ENCODE assay signal across 18 mouse cellular contexts in genomic region chr11:51768296-51768695, GRCm38 (mm10). TPM values are rescaled to one million over a fixed set of nuclear protein-coding genes. Genes with fewer than 3 reads are reported as not detected.
A peak's percentile ranks its signal among the peaks of the same experiment; 100 is the strongest.
DNase-seq lines count a peak whose midpoint lies in the region; ATAC-seq and TF ChIP-seq lines count a peak whose summit lies in the region.
"Had no signal": no experiment of that assay in that cellular context is flagged by ENCODE, and none has a peak within 500 bp of the region (broad histone marks: within the 10 kb centered on the region; RNA-seq: fewer than 3 reads in every experiment).

No protein-coding gene starts in this region.

- no peak for TF ChIP-seq CTCF in testis, adult 2 months (IDR thresholded peaks at IDR 0.05; ENCODE audit: control insufficient read depth, insufficient read depth, insufficient replicate concordance, low read depth, low read length)

- H3K27me3 ChIP-seq in testis, adult 2 months (ENCODE audit: control insufficient read depth, insufficient read depth, low read length) = no peaks in the 10 kb centered on the region
- H3K27me3 ChIP-seq in liver, embryonic 15.5 days = no peaks in the 10 kb centered on the region
- H3K27me3 ChIP-seq: limb, embryonic 12.5 days; neural tube, embryonic 15.5 days; stomach, embryonic 15.5 days had no signal

- H3K9ac ChIP-seq in liver, embryonic 15.5 days = no peak overlapping the region
- H3K9ac ChIP-seq: hindbrain, embryonic 14.5 days; limb, embryonic 12.5 days; neural tube, embryonic 15.5 days; stomach, embryonic 15.5 days had no signal

- peak overlapping the region; percentile 23 for H3K4me2 ChIP-seq in liver, embryonic 15.5 days
- H3K4me2 ChIP-seq: hindbrain, embryonic 14.5 days; limb, embryonic 12.5 days; neural tube, embryonic 15.5 days; stomach, embryonic 15.5 days had no signal

- H3K4me3 ChIP-seq in testis, adult 2 months (ENCODE audit: control insufficient read depth, low read depth, low read length) = no peak overlapping the region
- H3K4me3 ChIP-seq in liver, embryonic 15.5 days (replicated peaks) = no peak overlapping the region
- H3K4me3 ChIP-seq: limb, embryonic 12.5 days; neural tube, embryonic 15.5 days; stomach, embryonic 15.5 days had no signal

- peak; percentile 64 for ATAC-seq in liver, embryonic 15.5 days (ENCODE audit: insufficient read depth)

- H3K4me1 ChIP-seq in testis, adult 2 months (ENCODE audit: control insufficient read depth, insufficient read depth, low read length) = no peaks in the 10 kb centered on the region
- H3K4me1 ChIP-seq in liver, embryonic 15.5 days (replicated peaks) = peaks cover 40% of the 10 kb centered on the region

- DNase-seq in kidney, adult 18-20 months = peak; percentile 25
- DNase-seq in kidney, postnatal 10 days = no peak
- DNase-seq in testis, postnatal 14 days (ENCODE audit: low spot score) = no peak
- no peak for DNase-seq in right cerebral cortex, postnatal 36 days (ENCODE audit: low spot score in 2 of 2)
- DNase-seq in retina, embryonic 14.5 days (ENCODE audit: low spot score) = no peak
- DNase-seq: adrenal gland, adult 8-10 months; cerebellum, adult 8-10 months; layer of hippocampus, postnatal 36 days; lung, postnatal 10 days; retina, postnatal 1 day; spleen, adult 18-20 months had no signal

- H3K9me3 ChIP-seq in liver, embryonic 15.5 days (replicated peaks) = no peaks in the 10 kb centered on the region
- H3K9me3 ChIP-seq: G1E; limb, embryonic 12.5 days; neural tube, embryonic 15.5 days; stomach, embryonic 15.5 days had no signal

- 50% methylated on average over 5 of the region's 5 CpGs for WGBS in liver, embryonic 15.5 days (ENCODE audit: insufficient replicate concordance)

- H3K36me3 ChIP-seq in testis, adult 2 months (ENCODE audit: control insufficient read depth, insufficient read depth, low read length) = no peaks in the 10 kb centered on the region
- peaks cover 3% of the 10 kb centered on the region; the same call in 1 of the 2 replicates for H3K36me3 ChIP-seq in liver, embryonic 15.5 days (replicated peaks)
- H3K36me3 ChIP-seq: neural tube, embryonic 15.5 days; stomach, embryonic 15.5 days had no signal

- no peak for TF ChIP-seq POLR2A in testis, adult 2 months (IDR thresholded peaks at IDR 0.05; ENCODE audit: control insufficient read depth, low read depth, low read length)

- peak overlapping the region; percentile 6; the same call in 1 of the 2 replicates for H3K27ac ChIP-seq in testis, adult 2 months (ENCODE audit: control insufficient read depth, insufficient read depth, low read depth, low read length)
- peak overlapping the region; percentile 80 for H3K27ac ChIP-seq in liver, embryonic 15.5 days (replicated peaks)
- H3K27ac ChIP-seq: hindbrain, embryonic 14.5 days; limb, embryonic 12.5 days; neural tube, embryonic 15.5 days; stomach, embryonic 15.5 days had no signal

RNA-seq across cellular contexts. Expression of gene Sar1b, which starts 4.8 kb away (rescaled TPM):
- 11.8 and 14.9 TPM in 2 replicates for polyA plus RNA-seq in testis, adult 2 months (2012; rRNA removed)
- polyA plus RNA-seq in liver, embryonic 15.5 days (2015; fragmentation: Nextera tagmentation; extraction: Ambion mirVana) = 73.7 and 77.0 TPM in 2 replicates

RNA-seq across cellular contexts. Expression of gene Sec24a, which starts 4.9 kb away (rescaled TPM):
- polyA plus RNA-seq in testis, adult 2 months (2012; rRNA removed) = 19.7 and 22.1 TPM in 2 replicates
- 7.0 and 7.3 TPM in 2 replicates for polyA plus RNA-seq in liver, embryonic 15.5 days (2015; fragmentation: Nextera tagmentation; extraction: Ambion mirVana)
